ENCODE assay signal across 24 mouse cellular contexts in the genomic region with DNA sequence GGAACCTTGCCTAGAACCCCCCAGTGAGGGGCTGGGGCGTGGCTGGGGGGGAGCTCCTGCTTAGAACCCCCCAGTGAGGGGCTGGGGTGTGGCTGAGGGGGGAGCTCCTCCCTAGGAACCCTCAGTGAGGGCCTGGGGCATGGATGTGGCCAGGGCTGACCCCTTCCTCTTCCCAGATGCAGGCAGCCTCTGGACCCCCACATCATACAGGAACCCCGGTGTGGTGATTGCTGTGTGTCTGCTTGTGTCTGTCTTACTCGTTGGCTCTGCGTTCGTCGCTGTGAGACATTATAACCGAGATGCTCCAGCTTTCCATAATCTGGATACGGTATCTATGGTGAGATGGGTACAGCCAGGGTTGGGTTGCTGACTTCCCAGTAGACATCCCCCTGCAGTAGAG. TPM values are rescaled to one million over a fixed set of nuclear protein-coding genes. Genes with fewer than 3 reads are reported as not detected.
A peak's percentile ranks its signal among the peaks of the same experiment; 100 is the strongest.
DNase-seq lines count a peak whose midpoint lies in the region; ATAC-seq and TF ChIP-seq lines count a peak whose summit lies in the region.
"Had no signal": no experiment of that assay in that cellular context is flagged by ENCODE, and none has a peak within 500 bp of the region (broad histone marks: within the 10 kb centered on the region; RNA-seq: fewer than 3 reads in every experiment).

No protein-coding gene starts in this region.

- H3K4me2 ChIP-seq in hindbrain, embryonic 13.5 days, result no peak overlapping the region
- H3K4me2 ChIP-seq in hindbrain, embryonic 11.5 days (replicated peaks; ENCODE audit: low read depth, low read length), result no peak overlapping the region
- H3K4me2 ChIP-seq: heart, embryonic 12.5 days; lung, embryonic 15.5 days; midbrain, embryonic 11.5 days; neural tube, embryonic 12.5 days had no signal

- DNase-seq in cerebellum, adult 9-10 months, result peak; percentile 18
- no peak for DNase-seq in cerebellum, adult 2 months
- no peak for DNase-seq in hindbrain, embryonic 11.5 days (ENCODE audit: low spot score)
- no peak for DNase-seq in liver, adult 2 months (ENCODE audit: extremely low read depth, low read depth, low spot score)
- no peak for DNase-seq in liver
- peak; percentile 45 for DNase-seq in testis, postnatal 10 days (ENCODE audit: low spot score)
- DNase-seq in testis, postnatal 14 days (ENCODE audit: low spot score), result no peak
- DNase-seq: adrenal gland, postnatal 10 days; heart, postnatal 10 days; kidney, adult 18-20 months; thymus, postnatal 25 days had no signal

- H3K9me3 ChIP-seq in hindbrain, embryonic 13.5 days, result no peaks in the 10 kb centered on the region
- no peaks in the 10 kb centered on the region for H3K9me3 ChIP-seq in hindbrain, embryonic 11.5 days (ENCODE audit: control insufficient read depth, low read length)
- H3K9me3 ChIP-seq: forebrain, embryonic 10.5 days; heart, embryonic 12.5 days; hindbrain, embryonic 10.5 days; liver, embryonic 15.5 days; lung, embryonic 15.5 days; neural tube, embryonic 12.5 days had no signal

- H3K27ac ChIP-seq in cerebellum, adult 2 months (ENCODE audit: insufficient read depth, low read length), result no peak overlapping the region
- no peak overlapping the region for H3K27ac ChIP-seq in hindbrain, embryonic 13.5 days
- H3K27ac ChIP-seq in hindbrain, embryonic 11.5 days (ENCODE audit: low read depth, low read length), result no peak overlapping the region
- H3K27ac ChIP-seq in liver, adult 2 months (replicated peaks; ENCODE audit: insufficient read depth, low read depth, low read length), result peak overlapping the region; percentile 93
- H3K27ac ChIP-seq: forebrain, embryonic 10.5 days; hindbrain, embryonic 10.5 days; liver, embryonic 15.5 days; lung, embryonic 15.5 days; neural tube, embryonic 12.5 days had no signal

- no peak overlapping the region for H3K4me3 ChIP-seq in cerebellum, adult 2 months (replicated peaks; ENCODE audit: insufficient read depth, low read depth, low read length)
- no peak overlapping the region for H3K4me3 ChIP-seq in hindbrain, embryonic 13.5 days
- H3K4me3 ChIP-seq in hindbrain, embryonic 11.5 days (ENCODE audit: low read depth, low read length), result no peak overlapping the region
- H3K4me3 ChIP-seq in liver, adult 2 months (ENCODE audit: insufficient read depth, low read depth, low read length), result no peak overlapping the region; the same call in 1 of the 2 replicates
- H3K4me3 ChIP-seq: forebrain, embryonic 10.5 days; heart, embryonic 12.5 days; hindbrain, embryonic 10.5 days; liver, embryonic 15.5 days; lung, embryonic 15.5 days; neural tube, embryonic 12.5 days had no signal

- no peaks in the 10 kb centered on the region for H3K36me3 ChIP-seq in hindbrain, embryonic 13.5 days
- no peaks in the 10 kb centered on the region for H3K36me3 ChIP-seq in hindbrain, embryonic 11.5 days (ENCODE audit: control insufficient read depth, insufficient read depth, low read length)
- H3K36me3 ChIP-seq in liver, adult 2 months (ENCODE audit: control insufficient read depth, insufficient read depth, low read length), result no peaks in the 10 kb centered on the region
- H3K36me3 ChIP-seq: forebrain, embryonic 10.5 days; heart, embryonic 12.5 days; hindbrain, embryonic 10.5 days; liver, embryonic 15.5 days; lung, embryonic 15.5 days; neural tube, embryonic 12.5 days had no signal

- H3K4me1 ChIP-seq in cerebellum, adult 2 months (ENCODE audit: control insufficient read depth, insufficient read depth, low read length), result no peaks in the 10 kb centered on the region; the same call in 1 of the 2 replicates
- H3K4me1 ChIP-seq in hindbrain, embryonic 13.5 days (replicated peaks), result 0 out of 2 replicates have a peak, but pooled peaks cover 3% of the 10 kb centered on the region
- no peaks in the 10 kb centered on the region for H3K4me1 ChIP-seq in hindbrain, embryonic 11.5 days (replicated peaks; ENCODE audit: control insufficient read depth, insufficient read depth, low read length)
- H3K4me1 ChIP-seq in liver, adult 2 months (ENCODE audit: control insufficient read depth, insufficient read depth, low read length), result peaks cover 23% of the 10 kb centered on the region
- H3K4me1 ChIP-seq: heart, embryonic 12.5 days had no signal

- H3K27me3 ChIP-seq in cerebellum, adult 2 months (ENCODE audit: control insufficient read depth, insufficient read depth, low read length), result no peaks in the 10 kb centered on the region
- H3K27me3 ChIP-seq in hindbrain, embryonic 13.5 days, result peaks cover 34% of the 10 kb centered on the region
- H3K27me3 ChIP-seq in hindbrain, embryonic 11.5 days (ENCODE audit: control insufficient read depth, insufficient read depth, low read length), result no peaks in the 10 kb centered on the region
- H3K27me3 ChIP-seq in liver, adult 2 months (ENCODE audit: control insufficient read depth, insufficient read depth, low read length), result no peaks in the 10 kb centered on the region

- H3K9ac ChIP-seq in hindbrain, embryonic 13.5 days, result peak overlapping the region; percentile 19; the same call in 1 of the 2 replicates
- no peak overlapping the region for H3K9ac ChIP-seq in hindbrain, embryonic 11.5 days (ENCODE audit: low read depth, low read length)
- H3K9ac ChIP-seq in liver, adult 2 months (ENCODE audit: low read depth, low read length), result peak overlapping the region; percentile 76
- H3K9ac ChIP-seq: heart, embryonic 12.5 days; liver, embryonic 15.5 days; lung, embryonic 15.5 days; neural tube, embryonic 12.5 days had no signal

- no peak for TF ChIP-seq CTCF in cerebellum, adult 2 months (IDR thresholded peaks at IDR 0.05; ENCODE audit: borderline replicate concordance, insufficient read depth, low read depth, low read length)
- no peak for TF ChIP-seq CTCF in liver, adult 2 months (IDR thresholded peaks at IDR 0.05; ENCODE audit: low read depth, low read length)

- peaks cover 9% of the 10 kb centered on the region; the same call in 1 of the 2 replicates for H3K79me2 ChIP-seq in liver, adult 2 months (ENCODE audit: control insufficient read depth, insufficient read depth, low read length)

- TF ChIP-seq POLR2A in cerebellum, adult 2 months (IDR thresholded peaks at IDR 0.05; ENCODE audit: borderline replicate concordance, insufficient read depth, low read length), result no peak
- TF ChIP-seq POLR2A in liver, adult 2 months (IDR thresholded peaks at IDR 0.05; ENCODE audit: extremely low read depth, insufficient read depth, low read length), result no peak

- 84% methylated on average over 8 of the region's 8 CpGs for WGBS in cerebellum, adult 2 months
- 86% methylated on average over 8 of the region's 8 CpGs for WGBS in hindbrain, embryonic 13.5 days
- 86% methylated on average over 8 of the region's 8 CpGs for WGBS in hindbrain, embryonic 11.5 days
- 81% methylated on average over 8 of the region's 8 CpGs for WGBS in liver, adult 2 months

- ATAC-seq in hindbrain, embryonic 13.5 days (ENCODE audit: low FRiP score), result no peak
- ATAC-seq in hindbrain, embryonic 11.5 days (ENCODE audit: low FRiP score), result no peak

RNA-seq across cellular contexts. Expression of a gene that starts 1.9 kb away (rescaled TPM):
- 2.5 and 3.0 TPM in 2 replicates for polyA plus RNA-seq in cerebellum, adult 2 months (2012; rRNA removed)
- 0.14 and 0.23 TPM in 2 replicates for polyA plus RNA-seq in hindbrain, embryonic 13.5 days (2015; fragmentation: Nextera tagmentation; extraction: Ambion mirVana)
- polyA plus RNA-seq in hindbrain, embryonic 11.5 days (2014; fragmentation: Nextera tagmentation; extraction: Ambion mirVana), result 0.09 TPM in 1 of 2 replicates, not detected in the other
- 10.6 and 16.3 TPM in 2 replicates for total RNA-seq in liver, adult 2 months (2014; rRNA removed)
- 26.5 and 28.0 TPM in 2 replicates for polyA plus RNA-seq in liver, adult 2 months (2012; rRNA removed)
- total RNA-seq: granulocyte monocyte progenitor cell, adult 5-6 weeks had no signal

RNA-seq across cellular contexts. Expression of a gene that starts 3.3 kb away (rescaled TPM):
- 0.13 TPM in 1 of 2 replicates, not detected in the other for polyA plus RNA-seq in cerebellum, adult 2 months (2012; rRNA removed)
- polyA plus RNA-seq in hindbrain, embryonic 13.5 days (2015; fragmentation: Nextera tagmentation; extraction: Ambion mirVana), result not detected in 2 replicates
- polyA plus RNA-seq in hindbrain, embryonic 11.5 days (2014; fragmentation: Nextera tagmentation; extraction: Ambion mirVana), result not detected in 2 replicates
- 0.28 and 0.54 TPM in 2 replicates for total RNA-seq in liver, adult 2 months (2014; rRNA removed)
- polyA plus RNA-seq in liver, adult 2 months (2012; rRNA removed), result 0.11 and 1.0 TPM in 2 replicates
- total RNA-seq: adrenal gland, postnatal 10 days; granulocyte monocyte progenitor cell, adult 5-6 weeks; heart, postnatal 10 days; left cerebral cortex, postnatal 14 days had no signal
- polyA plus RNA-seq: embryonic facial prominence, embryonic 11.5 days; forebrain, embryonic 10.5 days; heart, embryonic 12.5 days; hindbrain, embryonic 10.5 days; limb, embryonic 14.5 days; lung, embryonic 15.5 days; midbrain, embryonic 11.5 days; neural tube, embryonic 12.5 days had no signal

RNA-seq across cellular contexts. Expression of a gene that starts 18.3 kb away (rescaled TPM):
- 0.08 and 0.11 TPM in 2 replicates for polyA plus RNA-seq in cerebellum, adult 2 months (2012; rRNA removed)
- polyA plus RNA-seq in hindbrain, embryonic 13.5 days (2015; fragmentation: Nextera tagmentation; extraction: Ambion mirVana), result 0.04 and 0.09 TPM in 2 replicates
- polyA plus RNA-seq in hindbrain, embryonic 11.5 days (2014; fragmentation: Nextera tagmentation; extraction: Ambion mirVana), result 0.03 and 0.14 TPM in 2 replicates
- not detected in 2 replicates for total RNA-seq in liver, adult 2 months (2014; rRNA removed)
- polyA plus RNA-seq in liver, adult 2 months (2012; rRNA removed), result not detected in 2 replicates
- total RNA-seq: granulocyte monocyte progenitor cell, adult 5-6 weeks; megakaryocyte progenitor cell, adult 5-6 weeks had no signal
- polyA plus RNA-seq: embryonic facial prominence, embryonic 11.5 days; hindbrain, embryonic 10.5 days had no signal

RNA-seq across cellular contexts. Expression of a gene that starts 22.9 kb away (rescaled TPM):
- polyA plus RNA-seq in cerebellum, adult 2 months (2012; rRNA removed), result 252 and 274 TPM in 2 replicates
- polyA plus RNA-seq in hindbrain, embryonic 13.5 days (2015; fragmentation: Nextera tagmentation; extraction: Ambion mirVana), result 79.2 and 94.3 TPM in 2 replicates
- 126 and 137 TPM in 2 replicates for polyA plus RNA-seq in hindbrain, embryonic 11.5 days (2014; fragmentation: Nextera tagmentation; extraction: Ambion mirVana)
- total RNA-seq in liver, adult 2 months (2014; rRNA removed), result 26.6 and 36.6 TPM in 2 replicates
- polyA plus RNA-seq in liver, adult 2 months (2012; rRNA removed), result 111 and 120 TPM in 2 replicates

RNA-seq across cellular contexts. Expression of a gene that starts 32.9 kb away (rescaled TPM):
- 1,156 and 1,176 TPM in 2 replicates for polyA plus RNA-seq in cerebellum, adult 2 months (2012; rRNA removed)
- polyA plus RNA-seq in hindbrain, embryonic 13.5 days (2015; fragmentation: Nextera tagmentation; extraction: Ambion mirVana), result 352 and 355 TPM in 2 replicates
- 91.5 and 94.3 TPM in 2 replicates for polyA plus RNA-seq in hindbrain, embryonic 11.5 days (2014; fragmentation: Nextera tagmentation; extraction: Ambion mirVana)
- 2.7 and 4.1 TPM in 2 replicates for total RNA-seq in liver, adult 2 months (2014; rRNA removed)
- polyA plus RNA-seq in liver, adult 2 months (2012; rRNA removed), result 10.4 and 11.9 TPM in 2 replicates

Comparison
In these comparisons a context has a peak if more than half of its experiments do, and no peak if none do; other contexts are left out.
1. DNase-seq: peak in cerebellum, adult 9-10 months (single experiment) and testis, postnatal 10 days (single experiment); none in cerebellum, adult 2 months (0 of 2), hindbrain, embryonic 11.5 days (single experiment), liver, adult 2 months (single experiment), liver (single experiment) and testis, postnatal 14 days (single experiment).